Mouse (Mus musculus): ENCODE data around the gene Fam219a.

DNA sequence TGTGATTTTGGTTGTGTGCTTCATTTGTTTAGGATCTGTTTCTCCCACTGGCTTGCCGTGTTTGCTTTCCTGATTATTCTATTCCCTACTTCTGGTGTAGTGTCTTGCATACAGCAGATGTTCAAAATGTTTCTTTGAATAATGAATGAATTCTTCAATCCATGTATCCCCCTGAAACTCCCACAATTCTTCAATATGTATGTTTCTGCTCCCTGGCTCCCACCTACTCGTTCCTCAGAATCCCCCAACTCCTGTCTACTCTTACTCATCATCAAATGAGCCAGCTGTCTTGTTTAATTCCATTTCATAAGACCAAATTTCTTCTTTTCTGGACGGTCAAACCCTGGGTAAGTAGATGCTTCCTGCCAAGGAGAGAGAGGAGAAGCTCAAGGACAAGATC lies 12.2 kb downstream of the Fam219a start:
- TF ChIP-seq EP300 (IDR thresholded peaks at IDR 0.05; ENCODE audit: low read depth) (no peak), CTCF (IDR thresholded peaks at IDR 0.05; ENCODE audit: low read depth) (no peak)

All from heart, postnatal 0 days (tissue).